Mouse (Mus musculus): ENCODE data around the gene Ppard. TPM values are rescaled to one million over a fixed set of nuclear protein-coding genes. Genes with fewer than 3 reads are reported as not detected.

The Ppard gene
- polyA plus RNA-seq, 1 experiment from 2014 or later, result 2.8 TPM

GRCm38 (mm10) chr17:28283199-28283598 is 50.7 kb downstream of the Ppard start:
- no peaks in the 10 kb centered on the region for H3K36me3 ChIP-seq (ENCODE audit: insufficient read depth)
- TF ChIP-seq CTCF (IDR thresholded peaks at IDR 0.05; ENCODE audit: low read depth), result no peak
- no peak overlapping the region for H3K27ac ChIP-seq (ENCODE audit: low read depth)
- DNase-seq (no peak), ATAC-seq (ENCODE audit: insufficient read depth) (no peak)
- H3K9me3 ChIP-seq (ENCODE audit: low read depth, low read length), result no peaks in the 10 kb centered on the region
- WGBS, result 73% methylated on average over 10 of the region's 10 CpGs
- H3K4me3 ChIP-seq (ENCODE audit: low read depth, low read length), result no peak overlapping the region
- peaks cover 13% of the 10 kb centered on the region for H3K4me1 ChIP-seq (ENCODE audit: insufficient read depth)
- H3K9ac ChIP-seq, result no peak overlapping the region
- H3K4me2 ChIP-seq, result no peak overlapping the region
- no peaks in the 10 kb centered on the region for H3K27me3 ChIP-seq (ENCODE audit: insufficient read depth, low read length)

- H3K4me3 ChIP-seq (ENCODE audit: low read depth, low read length), result no peak overlapping the region
- TF ChIP-seq CTCF (IDR thresholded peaks at IDR 0.05; ENCODE audit: low read depth), result no peak
- H3K9ac ChIP-seq, result no peak overlapping the region
- no peaks in the 10 kb centered on the region for H3K27me3 ChIP-seq (ENCODE audit: insufficient read depth, low read length)
- DNase-seq, result no peak
- H3K27ac ChIP-seq (ENCODE audit: low read depth), result no peak overlapping the region
- no peaks in the 10 kb centered on the region for H3K9me3 ChIP-seq (ENCODE audit: low read depth, low read length)
- 84% methylated on average over 10 of the region's 10 CpGs for WGBS
- peaks cover 6% of the 10 kb centered on the region for H3K4me1 ChIP-seq (ENCODE audit: insufficient read depth)
- no peaks in the 10 kb centered on the region for H3K36me3 ChIP-seq (ENCODE audit: insufficient read depth)
- H3K4me2 ChIP-seq, result no peak overlapping the region
- no peak for ATAC-seq (ENCODE audit: insufficient read depth)
These were observed 53.6 kb downstream of the Ppard start for GRCm38 (mm10) chr17:28286133-28286532.

GRCm38 (mm10) chr17:28286964-28287363 is 54.5 kb downstream of the Ppard start:
- Histone ChIP-seq H3K4me3 (ENCODE audit: low read depth, low read length) (no peak overlapping the region), H3K4me1 (ENCODE audit: insufficient read depth) (peaks cover 6% of the 10 kb centered on the region), H3K4me2 (no peak overlapping the region), H3K36me3 (ENCODE audit: insufficient read depth) (no peaks in the 10 kb centered on the region), H3K27ac (ENCODE audit: low read depth) (no peak overlapping the region), H3K9ac (no peak overlapping the region), H3K27me3 (ENCODE audit: insufficient read depth, low read length) (no peaks in the 10 kb centered on the region), H3K9me3 (ENCODE audit: low read depth, low read length) (no peaks in the 10 kb centered on the region)
- no peak for TF ChIP-seq CTCF (IDR thresholded peaks at IDR 0.05; ENCODE audit: low read depth)
- ATAC-seq (ENCODE audit: insufficient read depth) (no peak), DNase-seq (no peak)
- WGBS, result 50% methylated on average over 5 of the region's 5 CpGs

- 0 out of 2 replicates have a peak, but pooled peaks have one; percentile 18 for ATAC-seq (ENCODE audit: insufficient read depth)
- H3K27me3 ChIP-seq (ENCODE audit: insufficient read depth, low read length), result no peaks in the 10 kb centered on the region
- no peak overlapping the region for H3K4me3 ChIP-seq (ENCODE audit: low read depth, low read length)
- H3K9me3 ChIP-seq (ENCODE audit: low read depth, low read length), result no peaks in the 10 kb centered on the region
- H3K36me3 ChIP-seq (ENCODE audit: insufficient read depth), result no peaks in the 10 kb centered on the region
- no peak overlapping the region for H3K9ac ChIP-seq
- H3K4me1 ChIP-seq (ENCODE audit: insufficient read depth), result peaks cover 6% of the 10 kb centered on the region
- no peak for TF ChIP-seq CTCF (IDR thresholded peaks at IDR 0.05; ENCODE audit: low read depth)
- WGBS, result 43% methylated on average over 8 of the region's 8 CpGs
- no peak overlapping the region for H3K4me2 ChIP-seq
- H3K27ac ChIP-seq (ENCODE audit: low read depth), result no peak overlapping the region
- DNase-seq, result peak; percentile 27
These were observed 55.1 kb downstream of the Ppard start for GRCm38 (mm10) chr17:28287578-28287977.

GRCm38 (mm10) chr17:28287980-28288379 is 55.5 kb downstream of the Ppard start:
- Histone ChIP-seq H3K36me3 (ENCODE audit: insufficient read depth) (no peaks in the 10 kb centered on the region), H3K4me2 (no peak overlapping the region), H3K27ac (ENCODE audit: low read depth) (no peak overlapping the region), H3K27me3 (ENCODE audit: insufficient read depth, low read length) (no peaks in the 10 kb centered on the region), H3K4me1 (ENCODE audit: insufficient read depth) (peaks cover 6% of the 10 kb centered on the region), H3K9ac (no peak overlapping the region), H3K4me3 (ENCODE audit: low read depth, low read length) (no peak overlapping the region), H3K9me3 (ENCODE audit: low read depth, low read length) (no peaks in the 10 kb centered on the region)
- ATAC-seq (ENCODE audit: insufficient read depth), result peak; percentile 40; the same call in 1 of the 2 replicates
- peak; percentile 72 for DNase-seq
- WGBS, result 42% methylated on average over 5 of the region's 5 CpGs
- peak; percentile 50 for TF ChIP-seq CTCF (IDR thresholded peaks at IDR 0.05; ENCODE audit: low read depth)

GRCm38 (mm10) chr17:28290262-28290661 is 57.8 kb downstream of the Ppard start:
- H3K9ac ChIP-seq, result 0 out of 2 replicates have a peak overlapping the region, but pooled peaks have one; percentile 3
- 0 out of 2 replicates have a peak, but pooled peaks have one; percentile 5 for ATAC-seq (ENCODE audit: insufficient read depth)
- DNase-seq, result peak; percentile 63
- H3K27ac ChIP-seq (ENCODE audit: low read depth), result no peak overlapping the region
- H3K4me3 ChIP-seq (ENCODE audit: low read depth, low read length), result no peak overlapping the region
- no peak overlapping the region for H3K4me2 ChIP-seq
- no peaks in the 10 kb centered on the region for H3K36me3 ChIP-seq (ENCODE audit: insufficient read depth)
- peaks cover 6% of the 10 kb centered on the region for H3K4me1 ChIP-seq (ENCODE audit: insufficient read depth)
- 58% methylated on average over 3 of the region's 3 CpGs for WGBS
- TF ChIP-seq CTCF (IDR thresholded peaks at IDR 0.05; ENCODE audit: low read depth), result no peak
- H3K27me3 ChIP-seq (ENCODE audit: insufficient read depth, low read length), result no peaks in the 10 kb centered on the region
- H3K9me3 ChIP-seq (ENCODE audit: low read depth, low read length), result no peaks in the 10 kb centered on the region

- Histone ChIP-seq H3K9ac (no peak overlapping the region), H3K9me3 (ENCODE audit: low read depth, low read length) (no peaks in the 10 kb centered on the region), H3K4me2 (no peak overlapping the region), H3K27me3 (ENCODE audit: insufficient read depth, low read length) (no peaks in the 10 kb centered on the region), H3K4me3 (ENCODE audit: low read depth, low read length) (no peak overlapping the region), H3K36me3 (ENCODE audit: insufficient read depth) (no peaks in the 10 kb centered on the region), H3K4me1 (ENCODE audit: insufficient read depth) (peaks cover 6% of the 10 kb centered on the region), H3K27ac (ENCODE audit: low read depth) (no peak overlapping the region)
- ATAC-seq (ENCODE audit: insufficient read depth) (no peak), DNase-seq (peak; percentile 36)
- 55% methylated on average over 11 of the region's 11 CpGs for WGBS
- TF ChIP-seq CTCF (IDR thresholded peaks at IDR 0.05; ENCODE audit: low read depth), result no peak
These were observed 58.2 kb downstream of the Ppard start for GRCm38 (mm10) chr17:28290671-28291070.

GRCm38 (mm10) chr17:28291346-28291745 is 58.8 kb downstream of the Ppard start:
- no peaks in the 10 kb centered on the region for H3K27me3 ChIP-seq (ENCODE audit: insufficient read depth, low read length)
- H3K36me3 ChIP-seq (ENCODE audit: insufficient read depth), result no peaks in the 10 kb centered on the region
- no peak overlapping the region for H3K9ac ChIP-seq
- TF ChIP-seq CTCF (IDR thresholded peaks at IDR 0.05; ENCODE audit: low read depth), result no peak
- WGBS, result 75% methylated on average over 7 of the region's 7 CpGs
- ATAC-seq (ENCODE audit: insufficient read depth) (no peak), DNase-seq (no peak)
- H3K4me1 ChIP-seq (ENCODE audit: insufficient read depth), result peaks cover 6% of the 10 kb centered on the region
- H3K9me3 ChIP-seq (ENCODE audit: low read depth, low read length), result no peaks in the 10 kb centered on the region
- H3K27ac ChIP-seq (ENCODE audit: low read depth), result no peak overlapping the region
- no peak overlapping the region for H3K4me2 ChIP-seq
- no peak overlapping the region for H3K4me3 ChIP-seq (ENCODE audit: low read depth, low read length)

All from lung, embryonic 14.5 days (tissue).